In genomic region chr12:69198164-69198535, GRCm38 (mm10) we compare ENCODE assay signal across 8 mouse cellular contexts. TPM values are rescaled to one million over a fixed set of nuclear protein-coding genes. Genes with fewer than 3 reads are reported as not detected.
DNase-seq lines count a peak whose midpoint lies in the region; ATAC-seq and TF ChIP-seq lines count a peak whose summit lies in the region.

Dnaaf2 (minus strand) TSS chr12:69198429.

- H3K4me1 ChIP-seq in ES-Bruce4 (ENCODE audit: control insufficient read depth, insufficient read depth, low read length) = peaks cover 1% of the 10 kb centered on the region
- H3K4me1 ChIP-seq in heart, embryonic 15.5 days (replicated peaks) = peaks cover 23% of the 10 kb centered on the region
- H3K4me1 ChIP-seq in liver, embryonic 12.5 days = peaks cover 39% of the 10 kb centered on the region
- H3K4me1 ChIP-seq in testis, adult 2 months (ENCODE audit: control insufficient read depth, insufficient read depth, low read length) = peaks cover 4% of the 10 kb centered on the region

- peak; percentile 66 for ATAC-seq in erythroblast, adult 5-6 weeks (replicated peaks; ENCODE audit: low FRiP score, poor library complexity, severe bottlenecking)
- peak; percentile 26; the same call in 1 of the 2 replicates for ATAC-seq in heart, embryonic 15.5 days (replicated peaks; ENCODE audit: insufficient number of reproducible peaks, insufficient read depth, low FRiP score, low read depth)
- ATAC-seq in liver, embryonic 12.5 days = peak; percentile 43
- peak; percentile 48; the same call in 1 of the 2 replicates for ATAC-seq in monocyte, adult 5-6 weeks (replicated peaks; ENCODE audit: insufficient number of reproducible peaks, low FRiP score, low TSS enrichment, poor library complexity, severe bottlenecking)

- no peaks in the 10 kb centered on the region for H3K9me3 ChIP-seq in ES-Bruce4 (replicated peaks; ENCODE audit: control insufficient read depth, insufficient read depth, low read length, poor library complexity, severe bottlenecking)
- H3K9me3 ChIP-seq in heart, embryonic 15.5 days (replicated peaks) = no peaks in the 10 kb centered on the region
- no peaks in the 10 kb centered on the region for H3K9me3 ChIP-seq in liver, embryonic 12.5 days (replicated peaks)

- no peak for TF ChIP-seq POLR2A in ES-Bruce4 (IDR thresholded peaks at IDR 0.05; ENCODE audit: insufficient read depth, low read length)
- TF ChIP-seq POLR2A in testis, adult 2 months (IDR thresholded peaks at IDR 0.05; ENCODE audit: control insufficient read depth, low read depth, low read length) = peak; percentile 76; the same call in 1 of the 2 replicates

- TF ChIP-seq CTCF in ES-Bruce4 (IDR thresholded peaks at IDR 0.05; ENCODE audit: low read depth, low read length) = no peak
- no peak for TF ChIP-seq CTCF in testis, adult 2 months (IDR thresholded peaks at IDR 0.05; ENCODE audit: control insufficient read depth, insufficient read depth, insufficient replicate concordance, low read depth, low read length)

- no peaks in the 10 kb centered on the region for H3K27me3 ChIP-seq in ES-Bruce4 (ENCODE audit: control insufficient read depth, insufficient read depth, low read length, poor library complexity, severe bottlenecking)
- H3K27me3 ChIP-seq in heart, embryonic 15.5 days = no peaks in the 10 kb centered on the region
- H3K27me3 ChIP-seq in liver, embryonic 12.5 days (replicated peaks) = no peaks in the 10 kb centered on the region
- H3K27me3 ChIP-seq in testis, adult 2 months (ENCODE audit: control insufficient read depth, insufficient read depth, low read length) = no peaks in the 10 kb centered on the region

- peak; percentile 51 to 72 for DNase-seq in adrenal gland, postnatal 4 days (ENCODE audit: low spot score in 2 of 2)
- DNase-seq in kidney, postnatal 10 days = peak; percentile 89

- under 1% methylated on average over 18 of the region's 18 CpGs for WGBS in heart, embryonic 15.5 days
- 1% methylated on average over 18 of the region's 18 CpGs for whole genome bisulfite sequencing in liver, embryonic 12.5 days (ENCODE audit: insufficient replicate concordance)

- TF ChIP-seq EP300 in ES-Bruce4 (IDR thresholded peaks at IDR 0.05; ENCODE audit: insufficient read depth, low read depth, low read length) = no peak

- peak within 1 kb of the TSS; percentile 94 for H3K4me2 ChIP-seq in heart, embryonic 15.5 days
- H3K4me2 ChIP-seq in liver, embryonic 12.5 days = peak within 1 kb of the TSS; percentile 99

- peak within 1 kb of the TSS; percentile 93 for H3K9ac ChIP-seq in ES-Bruce4 (ENCODE audit: low read depth, poor library complexity, severe bottlenecking)
- peak within 1 kb of the TSS; percentile 85 for H3K9ac ChIP-seq in heart, embryonic 15.5 days
- peak within 1 kb of the TSS; percentile 92 for H3K9ac ChIP-seq in liver, embryonic 12.5 days

- H3K27ac ChIP-seq in ES-Bruce4 (ENCODE audit: insufficient read depth, low read length) = no peak within 1 kb of the TSS
- peak within 1 kb of the TSS; percentile 93 for H3K27ac ChIP-seq in heart, embryonic 15.5 days
- peak within 1 kb of the TSS; percentile 90 for H3K27ac ChIP-seq in liver, embryonic 12.5 days
- H3K27ac ChIP-seq in testis, adult 2 months (ENCODE audit: control insufficient read depth, insufficient read depth, low read depth, low read length) = peak within 1 kb of the TSS; percentile 98

- H3K4me3 ChIP-seq in ES-Bruce4 (ENCODE audit: low read depth, low read length) = peak within 1 kb of the TSS; percentile 97
- peak within 1 kb of the TSS; percentile 85 for H3K4me3 ChIP-seq in heart, embryonic 15.5 days
- H3K4me3 ChIP-seq in liver, embryonic 12.5 days = peak within 1 kb of the TSS; percentile 98
- peak within 1 kb of the TSS; percentile 92 for H3K4me3 ChIP-seq in testis, adult 2 months (ENCODE audit: control insufficient read depth, low read depth, low read length)

- H3K36me3 ChIP-seq in ES-Bruce4 (ENCODE audit: control insufficient read depth, insufficient read depth, low read length, poor library complexity, severe bottlenecking) = peaks cover 9% of the 10 kb centered on the region; the same call in 1 of the 2 replicates
- peaks cover 18% of the 10 kb centered on the region for H3K36me3 ChIP-seq in heart, embryonic 15.5 days
- peaks cover 46% of the 10 kb centered on the region for H3K36me3 ChIP-seq in liver, embryonic 12.5 days
- H3K36me3 ChIP-seq in testis, adult 2 months (ENCODE audit: control insufficient read depth, insufficient read depth, low read length) = no peaks in the 10 kb centered on the region; the same call in 1 of the 2 replicates

RNA-seq across cellular contexts. Expression of gene Dnaaf2, which starts in this region (rescaled TPM):
- polyA plus RNA-seq in ES-Bruce4 (2011; ENCODE audit: insufficient read depth, insufficient read length, low read depth, missing spikeins) = 3.7 and 4.6 TPM in 2 replicates
- 1 to 10 TPM; 1.9 to 2.0 TPM for total RNA-seq in adrenal gland, postnatal 4 days (2021)
- 0.19 and 1.0 TPM in 2 replicates for total RNA-seq in erythroblast, adult 5-6 weeks (2015; ENCODE audit: low replicate concordance)
- total RNA-seq in erythroblast, adult 5-6 weeks (2017; ENCODE audit: low replicate concordance) = 0.84 and 2.9 TPM in 2 replicates
- polyA plus RNA-seq in heart, embryonic 15.5 days (2015; fragmentation: Nextera tagmentation; extraction: Ambion mirVana) = 6.1 and 7.7 TPM in 2 replicates
- polyA plus RNA-seq in liver, embryonic 12.5 days (2016; fragmentation: Nextera tagmentation; extraction: Ambion mirVana) = 8.9 and 9.2 TPM in 2 replicates
- total RNA-seq in monocyte, adult 5-6 weeks (2017) = 1.3 to 3.4 TPM (median 1.7 TPM) in 3 replicates
- 22.3 and 28.3 TPM in 2 replicates for polyA plus RNA-seq in testis, adult 2 months (2012; rRNA removed)
